Mouse (Mus musculus): ENCODE results near the gene Hectd3. TPM values are rescaled to one million over a fixed set of nuclear protein-coding genes. Genes with fewer than 3 reads are reported as not detected.

The Hectd3 gene
- total and polyA plus RNA-seq, 3 experiments, result 6.6 to 8.6 (median 7.8) TPM

GRCm38 (mm10) chr4:117007058-117007457 lies 11.9 kb downstream of the Hectd3 start:
- dilution Hi-C loops (cut with MboI; ENCODE audit: extremely low pct_ligation_motif_present, extremely low pct_unique_long_range_greater_than_20kb, low sequenced_read_pairs), result no loop called here
- Histone ChIP-seq H3K9ac (ENCODE audit: insufficient read depth, low read depth) (no peak overlapping the region), H3K27me3 (replicated peaks) (no peaks in the 10 kb centered on the region), H3K4me3 (replicated peaks in 1 of 3; ENCODE audit: low read depth in 2 of 3, low read length in 2 of 3, poor library complexity in 1 of 3) (no peak overlapping the region), H3K4me1 (ENCODE audit: control insufficient read depth in 1 of 2, insufficient read depth in 2 of 2) (peaks cover 10 to 21% of the 10 kb centered on the region in 2 experiments; a peak in 3 of 4 replicates), H3K27ac (ENCODE audit: insufficient read depth, low read depth) (no peak overlapping the region), H3K79me2 (replicated peaks; ENCODE audit: control insufficient read depth, extremely low read depth, insufficient read depth, poor library complexity, severe bottlenecking) (no peaks in the 10 kb centered on the region), H3K4me2 (ENCODE audit: insufficient read depth, low read depth, poor library complexity, severe bottlenecking) (no peak overlapping the region), H3K36me3 (replicated peaks in 1 of 2; ENCODE audit: control insufficient read depth in 1 of 2, insufficient read depth in 1 of 2, low read length in 1 of 2) (peaks cover 11 to 24% of the 10 kb centered on the region in 2 experiments), H3K9me3 (replicated peaks; ENCODE audit: low read length) (no peaks in the 10 kb centered on the region)
- in situ Hi-C loops (cut with MboI; ENCODE audit: low pct_ligation_motif_present, low pct_unique_long_range_greater_than_20kb, low sequenced_read_pairs), result no loop called here
- no peak for DNase-seq (ENCODE audit: extremely low read depth)
- TF ChIP-seq HCFC1 (IDR thresholded peaks at IDR 0.05; ENCODE audit: low read depth, low read length) (no peak), JUND (conservative IDR thresholded peaks at IDR 0.05; ENCODE audit: low read depth, low read length) (no peak), ELF1 (IDR thresholded peaks at IDR 0.05; ENCODE audit: low read depth, low read length) (no peak), E2F4 (IDR thresholded peaks at IDR 0.05; ENCODE audit: insufficient replicate concordance, low read depth, low read length) (no peak), USF1 (IDR thresholded peaks at IDR 0.05; ENCODE audit: low read depth, low read length) (no peak), CTCF (conservative IDR thresholded peaks at IDR 0.05 in 1 of 2, IDR thresholded peaks at IDR 0.05 in 1 of 2; ENCODE audit: low read depth in 2 of 2, low read length in 2 of 2) (no peak), PAX5 (IDR thresholded peaks at IDR 0.05; ENCODE audit: low read length) (no peak), UBTF (IDR thresholded peaks at IDR 0.05; ENCODE audit: low read depth, low read length) (no peak), ZNF384 (IDR thresholded peaks at IDR 0.05; ENCODE audit: low read depth, low read length) (no peak), NELFE (IDR thresholded peaks at IDR 0.05; ENCODE audit: low read depth, low read length) (no peak), CHD2 (IDR thresholded peaks at IDR 0.05; ENCODE audit: low read length) (no peak), POLR2AphosphoS2 (IDR thresholded peaks at IDR 0.05; ENCODE audit: low read depth, low read length) (no peak), RCOR1 (conservative IDR thresholded peaks at IDR 0.05; ENCODE audit: low read depth, low read length) (no peak), NRF1 (IDR thresholded peaks at IDR 0.05; ENCODE audit: low read depth, low read length) (no peak), MXI1 (IDR thresholded peaks at IDR 0.05; ENCODE audit: low read depth, low read length) (no peak)

GRCm38 (mm10) chr4:117010231-117010630 lies 15.1 kb downstream of the Hectd3 start:
- Histone ChIP-seq H3K4me3 (replicated peaks in 1 of 3; ENCODE audit: low read depth in 2 of 3, low read length in 2 of 3, poor library complexity in 1 of 3) (no peak overlapping the region), H3K27me3 (replicated peaks) (no peaks in the 10 kb centered on the region), H3K79me2 (replicated peaks; ENCODE audit: control insufficient read depth, extremely low read depth, insufficient read depth, poor library complexity, severe bottlenecking) (no peaks in the 10 kb centered on the region), H3K9ac (ENCODE audit: insufficient read depth, low read depth) (no peak overlapping the region), H3K4me2 (ENCODE audit: insufficient read depth, low read depth, poor library complexity, severe bottlenecking) (no peak overlapping the region), H3K9me3 (replicated peaks; ENCODE audit: low read length) (no peaks in the 10 kb centered on the region), H3K27ac (ENCODE audit: insufficient read depth, low read depth) (no peak overlapping the region), H3K4me1 (ENCODE audit: control insufficient read depth in 1 of 2, insufficient read depth in 2 of 2) (peaks cover 3 to 5% of the 10 kb centered on the region in 2 experiments; a peak in 2 of 4 replicates), H3K36me3 (replicated peaks in 1 of 2; ENCODE audit: control insufficient read depth in 1 of 2, insufficient read depth in 1 of 2, low read length in 1 of 2) (no peaks in the 10 kb centered on the region)
- dilution Hi-C loops (cut with MboI; ENCODE audit: extremely low pct_ligation_motif_present, extremely low pct_unique_long_range_greater_than_20kb, low sequenced_read_pairs) (no loop called here), in situ Hi-C loops (cut with MboI; ENCODE audit: low pct_ligation_motif_present, low pct_unique_long_range_greater_than_20kb, low sequenced_read_pairs) (no loop called here)
- no peak for DNase-seq (ENCODE audit: extremely low read depth)
- no peak for TF ChIP-seq USF1 (IDR thresholded peaks at IDR 0.05; ENCODE audit: low read depth, low read length)
- no peak for TF ChIP-seq MEF2A (IDR thresholded peaks at IDR 0.05; ENCODE audit: borderline replicate concordance, low read depth, low read length)

All from CH12.LX (cell line).